Mouse (Mus musculus) telencephalon, adult 2 months (tissue): ENCODE measurements at regions not wholly inside any gene's neighbourhood (a gene's known extent, or its start where the extent isn't known, plus 50 kb on each side); places are given as distances from the start of the nearest gene placed in this dataset.

Experiments used
- DNase-seq: peaks from one replicate; pipeline ENCODE4 v3.0.0-alpha.2; 2011; ENCODE audit warnings: low read depth, low spot score

- DNase-seq, result no peak
These were observed 56.2 kb downstream of the Rpl36a-ps1 start for GRCm38 (mm10) chr14:98937933-98938332.

- no peak for DNase-seq
These were observed 56.7 kb downstream of the Rpl36a-ps1 start for GRCm38 (mm10) chr14:98937373-98937772.

GRCm38 (mm10) chr14:98933371-98933916 lies 60.7 kb downstream of the Rpl36a-ps1 start:
- no peak for DNase-seq

- no peak for DNase-seq
These were observed 64.8 kb downstream of the Rpl36a-ps1 start for GRCm38 (mm10) chr14:98929276-98929675.

GRCm38 (mm10) chr14:98908234-98908633 lies 85.9 kb downstream of the Rpl36a-ps1 start:
- no peak for DNase-seq

- no peak for DNase-seq
These were observed 95.2 kb downstream of the Rpl36a-ps1 start for GRCm38 (mm10) chr14:98898876-98899275.

GRCm38 (mm10) chr14:98897390-98897789 lies 96.7 kb downstream of the Rpl36a-ps1 start:
- no peak for DNase-seq

- DNase-seq, result no peak
These were observed 98.2 kb downstream of the Rpl36a-ps1 start for GRCm38 (mm10) chr14:98895933-98896332.

- no peak for DNase-seq
These were observed 101.4 kb downstream of the Rpl36a-ps1 start for GRCm38 (mm10) chr14:98892670-98893069.

- DNase-seq, result no peak
These were observed 102.7 kb downstream of the Rpl36a-ps1 start for GRCm38 (mm10) chr14:98891252-98891947.

GRCm38 (mm10) chr14:98887588-98887987 lies 106.5 kb downstream of the Rpl36a-ps1 start:
- DNase-seq, result no peak

- peak; percentile 5 for DNase-seq
These were observed 107.1 kb downstream of the Rpl36a-ps1 start for GRCm38 (mm10) chr14:98886982-98887381.

GRCm38 (mm10) chr14:98882586-98882985 lies 111.5 kb downstream of the Rpl36a-ps1 start:
- no peak for DNase-seq

- DNase-seq, result no peak
These were observed 116.2 kb downstream of the Rpl36a-ps1 start for GRCm38 (mm10) chr14:98877956-98878355.

GRCm38 (mm10) chr14:98873446-98873845 lies 120.7 kb downstream of the Rpl36a-ps1 start:
- no peak for DNase-seq

GRCm38 (mm10) chr14:98869888-98870287 lies 124.2 kb downstream of the Rpl36a-ps1 start:
- no peak for DNase-seq

- DNase-seq, result no peak
These were observed 127.2 kb downstream of the Rpl36a-ps1 start for GRCm38 (mm10) chr14:98866880-98867279.

- DNase-seq, result no peak
These were observed 130.1 kb downstream of the Rpl36a-ps1 start for GRCm38 (mm10) chr14:98864001-98864400.

GRCm38 (mm10) chr14:98863598-98863997 lies 130.5 kb downstream of the Rpl36a-ps1 start:
- DNase-seq, result no peak

GRCm38 (mm10) chr14:98862095-98862735 lies 131.9 kb downstream of the Rpl36a-ps1 start:
- DNase-seq, result no peak

- no peak for DNase-seq
These were observed 135.3 kb downstream of the Rpl36a-ps1 start for GRCm38 (mm10) chr14:98858801-98859200.

- DNase-seq, result no peak
These were observed 145.6 kb downstream of the Rpl36a-ps1 start for GRCm38 (mm10) chr14:98848500-98848899.

- no peak for DNase-seq
These were observed 149.9 kb downstream of the Rpl36a-ps1 start for GRCm38 (mm10) chr14:98844221-98844620.
